Mouse (Mus musculus) cerebellum, postnatal 4 days (tissue): ENCODE data around the gene Sds.
A peak's percentile ranks its signal among the peaks of the same experiment; 100 is the strongest.

Experiments used
- DNase-seq, 2 experiments: peaks; one replicate each; pipeline ENCODE4 v3.0.0; 2022; ENCODE audit warnings: low spot score in 2 of 2, mixed read lengths in 1 of 2

Gene Sds

GRCm38 (mm10) chr5:120476296-120476695, at the start of gene Sds:
Gene Sds, plus strand, starts transcription at chr5:120476526.
- no peak for DNase-seq

- DNase-seq = no peak
These were observed 49.8 kb upstream of the Sds start for GRCm38 (mm10) chr5:120426572-120426971.

GRCm38 (mm10) chr5:120427451-120427938, 48.8 kb upstream of the Sds start:
- no peak for DNase-seq

- DNase-seq = no peak
These were observed 48.0 kb upstream of the Sds start for GRCm38 (mm10) chr5:120428189-120428838.

GRCm38 (mm10) chr5:120428990-120429389, 47.3 kb upstream of the Sds start:
- DNase-seq = no peak

- DNase-seq = no peak
These were observed 46.6 kb upstream of the Sds start for GRCm38 (mm10) chr5:120429692-120430091.

- no peak for DNase-seq
These were observed 45.2 kb upstream of the Sds start for GRCm38 (mm10) chr5:120431001-120431583.

GRCm38 (mm10) chr5:120431649-120432485, 44.5 kb upstream of the Sds start, which contains the start of gene Lhx5:
Gene Lhx5, plus strand, starts transcription at chr5:120431699.
- DNase-seq = peak in 1 of 2 experiments; percentile 33

- DNase-seq = no peak
These were observed 43.8 kb upstream of the Sds start for GRCm38 (mm10) chr5:120432486-120433015.

GRCm38 (mm10) chr5:120433135-120433760, 43.1 kb upstream of the Sds start:
- DNase-seq = no peak

- no peak for DNase-seq
These were observed 42.0 kb upstream of the Sds start for GRCm38 (mm10) chr5:120434231-120434735.

- no peak for DNase-seq
These were observed 41.2 kb upstream of the Sds start for GRCm38 (mm10) chr5:120435006-120435681.

GRCm38 (mm10) chr5:120435731-120436501, 40.4 kb upstream of the Sds start:
- no peak for DNase-seq

GRCm38 (mm10) chr5:120436885-120437495, 39.3 kb upstream of the Sds start:
- no peak for DNase-seq

- DNase-seq = no peak
These were observed 38.8 kb upstream of the Sds start for GRCm38 (mm10) chr5:120437539-120437938.

GRCm38 (mm10) chr5:120437986-120438385, 38.3 kb upstream of the Sds start:
- no peak for DNase-seq

- DNase-seq = no peak
These were observed 37.9 kb upstream of the Sds start for GRCm38 (mm10) chr5:120438469-120438868.

- DNase-seq = peak in 1 of 2 experiments; percentile 63
These were observed 37.2 kb upstream of the Sds start for GRCm38 (mm10) chr5:120438991-120439710.
